Mouse (Mus musculus): ENCODE measurements around the gene Osbpl9. TPM values are rescaled to one million over a fixed set of nuclear protein-coding genes. Genes with fewer than 3 reads are reported as not detected.

Osbpl9 gene
- polyA plus RNA-seq, 1 experiment from 2014 or later, result 92.1 TPM

DNA sequence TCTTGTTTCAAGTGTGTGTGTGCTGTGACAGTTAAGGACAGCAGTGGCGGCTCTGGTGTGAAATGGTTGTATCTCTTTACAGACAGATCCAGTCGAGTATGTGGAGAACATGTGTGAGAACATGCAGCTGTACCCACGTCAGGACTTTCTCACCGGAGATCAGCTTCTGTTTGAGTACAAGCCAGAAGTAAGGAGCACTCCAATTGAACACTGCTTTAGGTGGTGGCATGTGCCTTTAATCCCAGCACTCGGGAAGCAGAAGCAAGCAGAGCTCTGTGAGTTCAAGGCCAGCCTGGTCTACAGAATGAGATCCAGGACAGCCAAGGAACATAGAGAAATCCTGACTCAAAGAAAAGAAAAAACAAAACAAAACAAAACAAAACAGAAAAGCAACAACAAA lies 158.8 kb downstream of the Osbpl9 start:
- Histone ChIP-seq H3K4me3 (no peak overlapping the region), H3K36me3 (peaks cover 90% of the 10 kb centered on the region), H3K9me3 (no peaks in the 10 kb centered on the region), H3K4me2 (no peak overlapping the region), H3K27me3 (no peaks in the 10 kb centered on the region), H3K4me1 (replicated peaks) (no peaks in the 10 kb centered on the region), H3K27ac (no peak overlapping the region), H3K9ac (no peak overlapping the region)
- 90% methylated on average over 5 of the region's 5 CpGs for WGBS
- no peak for ATAC-seq (ENCODE audit: low FRiP score)

DNA sequence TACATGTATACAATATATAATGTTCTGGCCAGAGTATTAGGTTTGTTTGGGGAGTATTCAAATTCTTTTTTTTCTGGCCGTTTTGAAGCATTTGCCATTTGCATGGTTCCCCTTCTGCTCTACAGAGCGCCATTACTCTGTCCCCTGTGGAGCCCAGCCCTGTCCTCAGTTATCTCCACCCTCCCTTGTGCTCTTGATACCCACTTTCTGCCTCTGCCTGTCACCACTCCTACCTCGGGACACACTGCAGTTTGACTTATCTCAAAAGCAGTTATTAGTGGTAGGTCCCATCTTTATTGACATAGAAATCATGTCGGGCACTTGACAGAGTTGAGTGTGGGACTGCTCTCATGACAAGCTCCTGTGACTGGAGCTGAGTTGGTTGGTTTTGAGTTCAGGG lies 159.3 kb downstream of the Osbpl9 start:
- H3K9ac ChIP-seq, result no peak overlapping the region
- H3K4me2 ChIP-seq, result no peak overlapping the region
- H3K4me1 ChIP-seq (replicated peaks), result no peaks in the 10 kb centered on the region
- H3K9me3 ChIP-seq, result no peaks in the 10 kb centered on the region
- 88% methylated on average over 4 of the region's 4 CpGs for WGBS
- no peak for ATAC-seq (ENCODE audit: low FRiP score)
- no peak overlapping the region for H3K27ac ChIP-seq
- no peak overlapping the region for H3K4me3 ChIP-seq
- peaks cover 87% of the 10 kb centered on the region for H3K36me3 ChIP-seq
- no peaks in the 10 kb centered on the region for H3K27me3 ChIP-seq

DNA sequence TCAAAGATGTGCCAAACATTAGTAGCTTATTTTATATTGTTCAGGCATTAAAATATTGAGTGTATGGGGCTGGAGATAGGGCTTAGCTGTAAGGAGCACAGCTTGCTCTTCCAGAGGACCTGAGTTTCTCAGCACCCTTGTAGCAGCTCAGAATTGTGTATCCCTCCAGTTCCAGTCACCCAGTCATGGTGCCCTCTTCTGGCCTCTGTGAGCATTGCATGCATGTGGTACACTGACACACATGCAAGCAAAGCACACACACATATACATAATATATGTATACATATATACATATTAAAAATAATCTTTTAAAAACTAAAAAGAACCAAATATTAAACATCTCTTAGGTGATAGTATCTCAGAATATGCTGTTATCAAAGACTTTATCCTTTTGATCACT lies 165.7 kb downstream of the Osbpl9 start:
- Histone ChIP-seq H3K4me2 (no peak overlapping the region), H3K4me1 (replicated peaks) (no peaks in the 10 kb centered on the region), H3K36me3 (peaks cover 62% of the 10 kb centered on the region)

DNA sequence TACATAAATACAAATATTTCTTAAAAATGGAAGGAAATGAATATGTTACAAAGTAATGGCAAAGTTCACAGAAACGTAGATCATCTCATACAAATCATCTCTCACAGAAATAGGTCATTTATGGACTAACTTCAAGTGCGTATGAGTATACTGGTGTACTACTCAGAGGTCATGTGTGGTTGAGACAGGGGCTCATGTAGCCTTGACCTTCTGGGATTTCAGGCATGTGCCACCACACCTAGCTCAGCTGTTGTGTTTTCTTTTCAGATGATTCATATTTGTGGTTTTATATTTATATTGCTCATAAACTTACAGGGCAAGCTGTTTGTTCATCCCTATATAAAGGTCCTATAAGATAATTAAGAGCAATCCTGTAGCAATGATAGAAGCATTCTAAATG lies 171.8 kb downstream of the Osbpl9 start:
- Histone ChIP-seq H3K4me2 (no peak overlapping the region), H3K9ac (no peak overlapping the region), H3K27ac (no peak overlapping the region), H3K4me3 (no peak overlapping the region), H3K27me3 (no peaks in the 10 kb centered on the region), H3K9me3 (no peaks in the 10 kb centered on the region), H3K4me1 (replicated peaks) (no peaks in the 10 kb centered on the region), H3K36me3 (peaks cover 65% of the 10 kb centered on the region)
- WGBS, result 95% methylated on average over 2 of the region's 2 CpGs
- no peak for ATAC-seq (ENCODE audit: low FRiP score)

More for the DNA sequence above, 165.7 kb downstream of the Osbpl9 start:
- ATAC-seq (ENCODE audit: low FRiP score), result no peak
- Histone ChIP-seq H3K27me3 (no peaks in the 10 kb centered on the region), H3K9me3 (no peaks in the 10 kb centered on the region), H3K9ac (no peak overlapping the region), H3K27ac (no peak overlapping the region), H3K4me3 (no peak overlapping the region)

DNA sequence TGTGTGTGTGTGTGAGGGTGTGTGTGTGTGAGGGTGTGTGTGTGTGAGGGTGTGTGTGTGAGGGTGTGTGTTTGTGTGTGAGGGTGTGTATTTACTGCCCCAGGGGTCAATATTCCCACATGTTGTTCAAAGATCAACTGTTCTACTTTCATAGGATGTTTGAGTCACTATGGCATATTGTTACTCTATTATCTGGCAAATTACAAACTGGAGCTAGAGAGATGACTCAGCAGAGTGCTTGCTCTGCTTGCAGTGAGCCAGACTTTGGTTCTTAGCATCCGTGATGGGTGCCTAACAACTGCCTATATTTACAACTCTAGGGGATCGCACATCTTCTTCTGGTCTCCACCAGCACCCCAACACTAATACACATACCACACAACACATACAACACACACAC lies 172.2 kb downstream of the Osbpl9 start:
- no peak overlapping the region for H3K9ac ChIP-seq
- ATAC-seq (ENCODE audit: low FRiP score), result no peak
- H3K4me3 ChIP-seq, result no peak overlapping the region
- H3K9me3 ChIP-seq, result no peaks in the 10 kb centered on the region
- H3K4me1 ChIP-seq (replicated peaks), result no peaks in the 10 kb centered on the region
- no peak overlapping the region for H3K27ac ChIP-seq
- H3K27me3 ChIP-seq, result no peaks in the 10 kb centered on the region
- H3K36me3 ChIP-seq, result peaks cover 69% of the 10 kb centered on the region
- H3K4me2 ChIP-seq, result no peak overlapping the region
- 87% methylated on average over 2 of the region's 2 CpGs for WGBS

DNA sequence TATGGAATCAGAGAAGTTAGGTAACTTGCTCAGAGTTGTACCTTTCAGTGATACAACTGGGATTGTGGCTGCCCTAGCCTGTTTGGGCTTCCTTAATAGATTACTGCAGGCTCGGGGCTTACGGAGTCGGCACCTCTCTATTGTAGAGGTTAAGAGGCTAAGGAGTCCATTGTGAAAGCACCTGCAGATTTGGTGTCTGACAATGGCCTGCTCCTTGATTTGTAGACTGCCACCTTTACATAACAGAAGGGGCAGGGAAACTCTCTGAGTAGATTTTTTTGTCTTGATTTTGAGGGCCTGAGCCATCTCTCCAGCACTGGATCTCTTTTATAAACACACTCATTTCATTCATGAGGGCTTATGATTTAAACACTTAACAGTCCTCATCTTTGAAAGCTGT lies 175.5 kb downstream of the Osbpl9 start:
- H3K4me1 ChIP-seq (replicated peaks), result no peaks in the 10 kb centered on the region
- no peak for ATAC-seq (ENCODE audit: low FRiP score)
- H3K4me2 ChIP-seq, result no peak overlapping the region
- H3K9ac ChIP-seq, result no peak overlapping the region
- H3K9me3 ChIP-seq, result no peaks in the 10 kb centered on the region
- H3K27ac ChIP-seq, result no peak overlapping the region
- no peak overlapping the region for H3K4me3 ChIP-seq
- H3K27me3 ChIP-seq, result no peaks in the 10 kb centered on the region
- 54% methylated on average over 3 of the region's 3 CpGs for WGBS
- H3K36me3 ChIP-seq, result peaks cover 56% of the 10 kb centered on the region

DNA sequence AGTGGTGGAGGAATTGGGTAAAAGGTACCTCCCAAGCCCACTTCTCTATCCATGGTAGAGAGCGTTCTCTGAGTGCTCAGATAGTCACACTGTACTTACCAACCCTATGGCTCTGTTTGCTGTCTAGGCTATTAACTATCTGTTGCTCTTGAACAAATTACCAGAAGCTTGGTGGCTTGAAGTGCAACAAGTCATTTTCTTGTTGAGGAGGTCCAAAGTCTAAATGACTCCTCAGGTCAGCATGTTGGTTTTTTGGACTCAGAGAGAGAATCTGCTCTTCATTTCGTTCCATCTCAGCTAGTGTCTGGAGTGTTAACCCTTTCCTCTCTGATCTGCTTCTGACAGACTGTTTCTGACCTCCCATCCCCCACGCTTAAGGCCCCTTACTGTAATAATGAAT lies 177.0 kb downstream of the Osbpl9 start:
- H3K9ac ChIP-seq, result no peak overlapping the region
- H3K4me1 ChIP-seq (replicated peaks), result no peaks in the 10 kb centered on the region
- no peak for ATAC-seq (ENCODE audit: low FRiP score)
- H3K9me3 ChIP-seq, result no peaks in the 10 kb centered on the region
- no peak overlapping the region for H3K27ac ChIP-seq
- H3K4me2 ChIP-seq, result no peak overlapping the region
- H3K27me3 ChIP-seq, result no peaks in the 10 kb centered on the region
- peaks cover 48% of the 10 kb centered on the region for H3K36me3 ChIP-seq
- no peak overlapping the region for H3K4me3 ChIP-seq
- WGBS, result 68% methylated on average over 3 of the region's 3 CpGs

DNA sequence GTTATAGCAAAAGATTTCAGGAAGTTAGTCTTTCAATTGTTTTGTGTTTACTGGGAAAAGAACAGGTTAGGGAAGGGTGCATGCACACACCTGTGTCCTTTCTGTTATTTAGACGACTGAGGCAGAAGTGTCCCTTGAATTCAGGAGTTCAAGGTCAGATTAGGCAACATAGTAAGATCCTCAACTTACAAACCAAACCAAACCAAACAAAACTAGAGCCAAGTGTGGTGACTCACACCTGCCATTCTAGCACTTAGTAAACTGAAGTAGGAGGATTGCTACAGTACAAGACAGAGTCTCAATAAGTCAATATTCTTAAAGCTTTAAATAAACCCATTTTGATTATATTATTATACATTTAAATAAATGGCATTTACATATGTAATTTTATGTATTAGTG lies 180.1 kb downstream of the Osbpl9 start:
- H3K27me3 ChIP-seq, result no peaks in the 10 kb centered on the region
- no peak overlapping the region for H3K4me2 ChIP-seq
- H3K4me3 ChIP-seq, result no peak overlapping the region
- ATAC-seq (ENCODE audit: low FRiP score), result no peak
- 93% methylated on average over 1 of the region's 1 CpGs for WGBS
- H3K4me1 ChIP-seq (replicated peaks), result no peaks in the 10 kb centered on the region
- no peak overlapping the region for H3K9ac ChIP-seq
- peaks cover 48% of the 10 kb centered on the region for H3K36me3 ChIP-seq
- H3K9me3 ChIP-seq, result no peaks in the 10 kb centered on the region
- no peak overlapping the region for H3K27ac ChIP-seq

DNA sequence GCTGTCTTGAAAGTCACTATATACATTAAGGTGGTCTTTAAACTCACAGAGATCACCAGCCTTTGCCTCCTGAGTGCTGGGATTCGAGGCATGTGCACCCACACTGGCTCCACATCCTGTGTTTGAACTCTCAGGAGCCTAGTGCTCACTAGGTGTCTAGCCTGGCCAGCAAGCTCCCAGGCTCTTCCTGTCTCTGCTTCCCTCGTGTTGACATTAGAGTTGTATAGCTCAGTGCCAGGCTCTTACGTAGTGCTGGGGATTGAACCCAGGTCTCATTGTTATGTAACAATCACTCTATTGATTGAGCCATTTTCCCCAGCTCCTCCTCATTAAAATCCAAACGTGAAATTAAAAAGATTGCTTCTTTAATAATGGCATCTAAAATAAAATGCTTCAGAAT lies 182.8 kb downstream of the Osbpl9 start:
- H3K9ac ChIP-seq, result no peak overlapping the region
- no peaks in the 10 kb centered on the region for H3K4me1 ChIP-seq (replicated peaks)
- no peaks in the 10 kb centered on the region for H3K9me3 ChIP-seq
- WGBS, result 81% methylated on average over 4 of the region's 4 CpGs
- no peak overlapping the region for H3K4me2 ChIP-seq
- H3K27me3 ChIP-seq, result no peaks in the 10 kb centered on the region
- H3K36me3 ChIP-seq, result peaks cover 41% of the 10 kb centered on the region
- no peak for ATAC-seq (ENCODE audit: low FRiP score)
- no peak overlapping the region for H3K27ac ChIP-seq
- H3K4me3 ChIP-seq, result no peak overlapping the region

DNA sequence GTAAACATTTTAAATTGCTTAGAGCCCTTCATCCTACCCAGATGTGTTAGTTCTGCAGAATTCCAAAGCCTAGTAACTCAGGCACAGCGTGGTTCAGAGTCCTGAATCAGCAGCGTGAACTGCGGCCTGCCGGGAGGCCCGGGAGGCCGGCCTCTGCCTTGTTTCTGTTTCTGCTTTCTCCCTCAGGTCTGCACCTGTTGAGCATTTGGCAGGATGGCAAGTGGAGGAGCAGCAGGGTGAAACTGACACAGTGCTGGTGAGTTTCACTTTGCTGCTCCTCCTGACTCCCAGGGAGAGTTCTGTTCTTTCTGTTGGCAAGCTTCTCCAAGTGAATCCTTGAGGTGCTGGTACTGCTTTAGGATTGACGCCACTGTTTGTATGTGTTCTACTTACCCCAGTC lies 184.6 kb downstream of the Osbpl9 start:
- no peak overlapping the region for H3K4me3 ChIP-seq
- no peaks in the 10 kb centered on the region for H3K9me3 ChIP-seq
- H3K4me2 ChIP-seq, result no peak overlapping the region
- no peak overlapping the region for H3K27ac ChIP-seq
- peaks cover 41% of the 10 kb centered on the region for H3K36me3 ChIP-seq
- no peak overlapping the region for H3K9ac ChIP-seq
- H3K4me1 ChIP-seq (replicated peaks), result no peaks in the 10 kb centered on the region
- WGBS, result 64% methylated on average over 7 of the region's 7 CpGs
- no peaks in the 10 kb centered on the region for H3K27me3 ChIP-seq
- no peak for ATAC-seq (ENCODE audit: low FRiP score)

DNA sequence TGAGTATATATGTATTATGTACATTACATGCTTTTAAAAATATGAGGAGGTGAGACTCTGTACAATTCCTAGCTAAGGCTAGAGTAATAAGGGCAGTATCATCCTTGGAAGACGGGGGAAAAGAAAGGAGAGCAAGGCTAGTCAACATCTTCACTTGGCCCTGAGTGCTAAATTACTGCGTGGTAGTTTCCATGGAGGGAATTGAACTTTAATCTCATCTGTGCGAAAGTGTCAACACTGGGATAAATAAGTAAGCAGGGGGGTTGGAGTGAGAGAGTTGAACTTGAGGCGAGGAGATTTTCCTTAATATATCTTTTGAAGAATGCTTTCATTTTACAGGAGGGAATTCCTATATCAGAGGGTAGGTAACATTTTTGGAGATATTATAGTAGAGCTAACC lies 188.0 kb downstream of the Osbpl9 start:
- Histone ChIP-seq H3K9ac (no peak overlapping the region), H3K27ac (no peak overlapping the region), H3K4me1 (replicated peaks) (no peaks in the 10 kb centered on the region), H3K4me2 (no peak overlapping the region), H3K27me3 (no peaks in the 10 kb centered on the region), H3K36me3 (peaks cover 30% of the 10 kb centered on the region), H3K4me3 (no peak overlapping the region), H3K9me3 (no peaks in the 10 kb centered on the region)
- 94% methylated on average over 4 of the region's 4 CpGs for WGBS
- ATAC-seq (ENCODE audit: low FRiP score), result no peak
